Mouse (Mus musculus): ENCODE data around the gene Foxn3.

Gene Foxn3

DNA sequence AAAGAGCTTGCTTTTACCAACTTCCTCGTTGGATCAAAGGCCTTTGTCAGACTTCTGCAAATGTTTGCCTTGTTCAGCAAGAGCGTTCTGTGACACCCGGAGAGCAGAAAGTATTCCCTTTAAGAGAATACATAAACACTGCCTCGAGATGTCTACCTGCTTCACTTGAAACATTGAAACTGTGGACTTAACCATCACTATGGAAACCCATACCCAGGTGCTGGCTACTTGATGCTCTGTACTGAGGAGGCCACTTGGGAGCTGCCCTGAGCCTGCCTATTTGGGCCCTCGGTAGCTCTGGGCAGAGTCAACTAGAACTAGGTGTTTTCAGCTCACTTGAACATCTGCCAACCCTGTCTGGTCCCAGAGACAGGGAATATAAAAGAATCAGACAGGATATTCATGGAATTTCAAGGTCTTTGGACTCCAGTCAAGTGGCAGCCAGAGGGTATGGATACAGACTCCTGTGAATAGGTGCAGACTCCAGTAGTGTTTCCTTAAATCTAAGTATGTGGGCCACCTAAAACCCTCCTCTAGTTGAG, 323.1 kb downstream of the Foxn3 start:
- DNase-seq, result no peak

DNA sequence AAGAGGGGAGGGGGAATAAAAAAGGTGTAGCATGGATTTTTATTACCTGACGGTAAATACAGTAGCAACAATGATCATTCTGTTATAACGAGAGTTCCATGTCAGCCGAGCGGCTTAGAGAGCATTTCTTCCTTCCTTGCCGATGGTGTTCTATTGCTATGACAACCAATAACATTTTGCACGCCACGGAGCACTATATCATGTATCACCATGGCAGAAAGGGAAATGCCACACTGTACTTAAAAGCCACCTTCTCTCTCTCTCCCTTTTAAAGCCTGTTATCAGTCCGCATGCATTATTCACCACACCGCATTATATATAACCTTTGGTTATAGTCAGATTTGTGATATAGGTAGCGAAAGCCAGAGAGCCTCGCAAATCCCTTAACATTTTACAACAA, 323.6 kb downstream of the Foxn3 start:
- no peak for DNase-seq

- no peak for DNase-seq
Observed at GRCm38 (mm10) chr12:99237497-99237896, 325.9 kb downstream of the Foxn3 start.

GRCm38 (mm10) chr12:99234346-99234745, 329.0 kb downstream of the Foxn3 start:
- no peak for DNase-seq

DNA sequence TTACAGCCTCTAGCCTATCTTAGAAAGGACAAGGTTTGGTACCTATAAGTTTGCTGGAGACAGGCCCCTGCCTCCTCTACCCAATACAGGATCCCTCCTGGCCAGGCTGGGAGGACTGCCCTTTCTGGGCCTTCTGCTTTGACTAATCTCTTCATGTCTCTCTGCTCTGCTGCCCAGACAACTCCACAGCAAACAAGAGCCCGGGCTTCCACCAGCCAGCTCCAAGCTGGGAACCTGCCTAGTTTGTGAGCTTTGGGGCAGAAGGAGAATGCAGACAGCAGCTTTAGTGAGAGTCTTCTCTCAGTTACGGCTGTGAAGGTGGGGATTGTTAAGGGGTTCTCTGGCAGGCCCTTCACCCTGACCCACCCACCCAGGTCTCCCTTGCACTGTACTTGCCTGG, 330.0 kb downstream of the Foxn3 start:
- DNase-seq, result no peak

DNA sequence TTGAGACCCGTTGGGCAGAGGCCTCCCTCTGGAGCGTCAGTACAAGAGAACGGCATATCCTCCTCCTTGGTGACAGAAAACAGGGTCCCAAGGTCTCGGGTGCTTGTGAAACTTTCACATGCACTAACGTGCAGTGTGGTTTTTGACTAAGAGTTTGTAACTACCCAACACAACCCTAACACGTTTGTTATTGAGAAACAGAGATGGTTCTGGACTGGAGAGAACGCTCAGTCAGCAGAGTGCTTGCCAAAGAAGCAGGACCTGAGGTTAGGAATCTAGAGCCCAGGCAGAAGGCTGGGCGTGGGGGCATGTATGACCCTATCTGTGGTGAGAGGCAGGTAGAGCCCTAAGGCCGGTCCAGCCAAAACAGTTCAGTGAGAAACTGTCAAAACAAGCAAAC, 330.9 kb downstream of the Foxn3 start:
- DNase-seq, result no peak

DNA sequence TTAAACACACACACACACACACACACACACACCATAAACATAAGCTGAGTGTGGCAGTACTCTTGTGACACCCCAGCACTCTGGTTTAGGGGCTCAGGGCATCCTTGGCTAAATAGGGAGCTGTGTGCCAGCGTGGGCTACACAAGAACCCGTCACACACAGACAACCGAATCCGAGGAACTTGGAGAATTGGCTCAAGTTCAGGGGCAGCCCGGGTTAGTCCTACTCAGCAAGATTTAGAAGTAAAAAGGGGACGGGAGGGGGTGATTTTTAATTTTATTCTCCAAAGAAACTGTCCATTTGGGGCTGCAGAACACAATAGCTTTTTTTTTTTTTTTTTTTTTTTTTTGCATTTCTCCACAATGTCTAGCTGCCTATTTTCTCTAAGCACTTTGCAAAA, 332.1 kb downstream of the Foxn3 start:
- DNase-seq, result no peak

DNA sequence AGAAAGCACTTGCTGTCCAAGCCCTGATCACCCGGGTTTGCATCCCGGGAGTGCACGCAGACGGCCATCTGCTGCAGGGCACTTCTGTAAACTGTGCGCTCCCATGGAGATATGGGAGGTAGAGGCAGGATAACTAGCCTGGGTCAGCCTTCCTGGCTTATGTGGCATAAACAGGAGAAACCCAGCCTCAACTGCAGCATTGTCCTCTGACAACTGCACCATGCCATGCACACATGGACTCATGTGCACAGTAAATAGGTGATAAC, 332.7 kb downstream of the Foxn3 start:
- no peak for DNase-seq

- no peak for DNase-seq
Observed at GRCm38 (mm10) chr12:99229973-99230782, 333.2 kb downstream of the Foxn3 start.

DNA sequence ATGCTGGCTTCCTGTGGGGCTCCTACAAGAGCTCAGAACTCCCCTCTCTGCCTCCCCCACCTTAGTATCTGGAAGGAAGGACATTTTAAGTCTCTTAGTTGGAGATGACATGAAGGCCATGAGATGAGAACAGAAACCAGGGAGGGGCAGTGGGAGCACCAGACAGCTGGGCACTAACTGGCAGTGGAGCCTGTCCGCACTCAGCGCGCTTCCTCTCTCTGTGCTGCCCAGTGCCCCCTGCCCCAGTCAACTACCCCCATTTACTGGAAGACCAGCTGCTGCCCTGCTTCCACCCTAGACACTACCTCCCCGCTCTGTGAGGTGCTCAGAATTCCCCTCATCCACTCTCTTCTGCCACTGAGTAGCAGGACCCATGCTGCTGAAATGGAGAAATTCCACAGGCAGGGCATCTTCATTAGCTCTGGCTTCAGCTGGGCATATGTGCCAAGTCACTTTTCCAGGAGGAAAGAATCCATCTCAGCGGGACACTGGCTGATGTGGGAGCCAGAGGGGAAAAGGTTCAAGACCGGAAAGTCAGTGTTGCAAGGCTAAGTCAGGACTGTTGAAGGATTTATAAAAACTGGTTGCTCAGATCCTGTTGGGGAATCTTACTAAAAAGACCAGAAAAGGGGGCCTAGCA, 335.9 kb downstream of the Foxn3 start:
- DNase-seq, result no peak

DNA sequence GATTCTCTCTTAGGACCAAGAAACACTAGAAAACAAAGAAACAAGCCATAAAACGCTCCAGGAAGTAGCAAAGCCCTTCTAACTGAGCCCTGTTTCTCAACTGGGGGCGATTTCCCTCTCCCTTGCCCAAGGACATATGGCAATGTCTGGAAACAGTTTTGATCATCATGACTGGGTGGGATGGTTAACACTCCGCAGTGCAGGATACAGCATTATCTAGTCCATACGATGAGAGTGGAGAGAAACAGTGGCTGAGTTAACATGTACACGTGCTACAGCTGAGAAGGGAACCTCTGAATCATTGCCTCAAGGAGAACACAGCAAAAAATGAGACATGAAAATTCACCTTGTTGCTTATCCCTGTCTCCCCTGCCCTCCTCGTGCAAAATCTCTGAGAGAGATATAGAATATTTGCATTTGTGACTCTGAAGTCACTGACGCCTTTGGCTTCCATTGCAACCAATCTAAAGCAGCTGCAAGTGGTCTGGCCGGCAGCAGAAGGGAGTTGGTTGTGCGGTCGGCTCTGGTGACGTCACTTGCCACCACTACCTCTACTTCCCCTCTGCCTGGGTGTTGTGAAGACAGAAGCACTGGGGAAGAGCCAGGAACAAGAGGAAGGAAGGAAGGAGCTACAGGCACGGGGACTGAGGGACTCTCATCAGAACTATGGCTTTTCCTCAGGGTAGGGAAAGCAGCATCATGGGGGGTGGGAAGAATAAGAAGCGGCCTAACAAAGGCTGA, 338.3 kb downstream of the Foxn3 start:
- DNase-seq, result no peak

GRCm38 (mm10) chr12:99221087-99221846, 342.1 kb downstream of the Foxn3 start:
- DNase-seq, result no peak

DNA sequence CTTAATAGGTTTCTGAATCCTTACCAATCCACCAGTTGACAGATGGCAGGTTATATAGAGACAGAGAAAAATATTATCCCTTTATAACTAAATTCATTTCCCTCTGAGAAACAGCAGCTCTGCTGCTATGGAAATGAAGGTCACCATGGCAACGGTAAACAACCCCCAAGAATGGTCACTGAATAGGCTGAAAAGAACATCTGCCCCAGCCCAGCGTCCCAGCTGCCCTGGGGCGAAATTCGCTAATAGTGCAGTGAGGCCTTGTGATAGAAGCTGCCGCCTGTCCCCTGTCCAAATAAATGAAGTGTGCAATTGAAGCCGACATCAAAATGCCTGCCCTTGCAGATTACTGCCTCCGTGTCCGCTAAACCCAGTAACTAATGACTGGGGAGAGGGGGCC, 343.0 kb downstream of the Foxn3 start:
- DNase-seq, result no peak

DNA sequence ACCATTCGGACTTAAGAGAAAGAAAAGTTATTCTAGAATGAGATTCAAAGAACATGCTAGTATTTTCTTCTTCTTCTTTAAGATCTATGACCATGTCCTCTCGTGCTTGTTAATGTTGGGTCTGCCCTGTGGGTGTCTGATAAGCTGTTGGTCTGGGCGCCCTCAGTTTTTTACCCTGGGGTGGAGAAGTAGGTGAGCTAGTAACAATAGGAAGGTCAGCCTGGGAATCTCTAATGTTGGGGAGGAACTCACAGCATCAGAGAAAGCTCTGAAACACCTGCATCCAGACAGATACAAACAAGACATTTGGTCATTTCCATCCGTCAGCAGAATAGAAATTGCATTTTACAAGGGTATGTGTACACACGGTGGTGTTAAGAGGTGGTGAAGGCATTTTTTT, 343.6 kb downstream of the Foxn3 start:
- no peak for DNase-seq

GRCm38 (mm10) chr12:99217145-99217698, 346.2 kb downstream of the Foxn3 start:
- no peak for DNase-seq

DNA sequence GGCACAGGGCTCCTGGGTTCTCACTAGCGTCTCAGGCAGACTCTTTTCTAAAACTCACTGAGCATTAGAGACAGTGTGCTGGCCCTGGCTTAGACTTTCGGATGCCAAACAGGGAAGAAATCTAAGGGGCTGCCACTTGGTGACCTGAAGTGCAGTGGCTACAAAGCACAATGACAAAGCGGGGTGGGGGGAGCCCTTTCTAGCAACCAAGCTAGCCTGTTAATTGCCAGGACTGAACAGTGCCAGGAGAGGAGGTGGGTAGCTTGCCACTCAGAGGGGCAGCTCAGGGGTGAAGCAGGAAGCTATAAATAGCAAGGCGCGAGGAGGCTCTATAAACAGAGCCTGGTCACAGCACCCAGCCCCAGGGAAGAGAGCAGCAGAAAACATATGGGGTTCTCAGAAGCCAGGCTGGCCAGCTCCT, 347.0 kb downstream of the Foxn3 start:
- DNase-seq, result no peak

- DNase-seq, result peak; percentile 37
Observed at GRCm38 (mm10) chr12:99215521-99216255, 347.7 kb downstream of the Foxn3 start.

DNA sequence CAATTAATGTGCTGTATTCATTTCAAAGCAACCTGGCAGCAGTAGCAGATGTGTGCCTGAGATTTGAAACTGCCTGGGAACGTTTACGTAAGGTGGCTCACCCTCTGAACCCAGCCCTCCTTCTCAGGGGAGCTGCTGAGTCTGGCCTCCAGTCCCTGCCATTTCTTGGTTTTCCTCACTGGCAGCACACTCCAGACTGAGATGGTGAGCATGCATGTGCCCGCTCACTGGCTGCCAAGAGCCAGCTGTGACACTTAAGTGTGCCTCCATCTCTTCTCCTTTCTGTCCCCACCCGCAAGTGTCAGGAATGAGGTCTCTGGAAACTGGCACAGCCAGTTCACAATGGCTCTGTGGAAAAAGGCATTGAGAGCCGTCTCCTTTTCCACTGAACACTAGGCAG, 349.3 kb downstream of the Foxn3 start:
- DNase-seq, result no peak

GRCm38 (mm10) chr12:99213218-99213617, 350.2 kb downstream of the Foxn3 start:
- no peak for DNase-seq

- DNase-seq, result no peak
Observed at GRCm38 (mm10) chr12:99209801-99210200, 353.6 kb downstream of the Foxn3 start.

DNA sequence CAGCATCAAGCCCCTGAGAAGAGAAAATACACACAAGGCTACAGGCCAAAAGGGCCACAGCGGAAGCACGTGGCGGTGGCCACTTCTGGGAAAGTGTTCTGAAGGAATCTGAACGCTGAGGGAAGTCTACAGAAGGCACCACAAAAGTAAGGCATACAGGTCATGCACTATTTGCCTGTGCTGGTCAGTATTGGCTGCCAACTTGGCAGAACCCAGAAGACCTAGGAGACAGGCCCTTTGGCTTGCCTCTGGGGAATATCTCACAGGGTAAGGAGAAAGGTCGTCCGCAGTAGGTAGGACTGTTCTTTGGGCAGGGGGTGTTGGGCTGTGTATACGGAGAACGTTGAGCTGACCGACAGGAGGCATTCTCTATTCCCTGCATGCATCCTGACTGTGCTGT, 355.1 kb downstream of the Foxn3 start:
- DNase-seq, result no peak

GRCm38 (mm10) chr12:99207014-99207612, 356.3 kb downstream of the Foxn3 start:
- DNase-seq, result no peak

Data from kidney, adult 18-20 months (tissue).